Mouse (Mus musculus): Measurements from ENCODE around the gene Tor3a. TPM values are rescaled to one million over a fixed set of nuclear protein-coding genes. Genes with fewer than 3 reads are reported as not detected.
A peak's percentile ranks its signal among the peaks of the same experiment; 100 is the strongest.

Tor3a gene
- polyA plus RNA-seq, 1 experiment from 2014 or later, result 5.2 TPM

- no peaks in the 10 kb centered on the region for H3K27me3 ChIP-seq (replicated peaks; ENCODE audit: control insufficient read depth, insufficient read depth, low read length)
- H3K9me3 ChIP-seq (ENCODE audit: control insufficient read depth, low read length), result no peaks in the 10 kb centered on the region
- H3K4me3 ChIP-seq (ENCODE audit: low read length), result no peak overlapping the region
- H3K4me1 ChIP-seq (ENCODE audit: control insufficient read depth, insufficient read depth, low read depth, low read length), result peaks cover 19% of the 10 kb centered on the region
- H3K9ac ChIP-seq (ENCODE audit: low read depth, low read length), result no peak overlapping the region
- no peaks in the 10 kb centered on the region for H3K36me3 ChIP-seq (ENCODE audit: control insufficient read depth, insufficient read depth, low read length)
- no peak overlapping the region for H3K4me2 ChIP-seq (ENCODE audit: low read length)
- ATAC-seq, result peak; percentile 67
- peak overlapping the region; percentile 51; the same call in 1 of the 2 replicates for H3K27ac ChIP-seq (ENCODE audit: low read depth, low read length)
- WGBS, result 8% methylated on average over 9 of the region's 9 CpGs
Observed at GRCm38 (mm10) chr1:156613855-156614530, 60.2 kb downstream of the Tor3a start.

- Histone ChIP-seq H3K27me3 (replicated peaks; ENCODE audit: control insufficient read depth, insufficient read depth, low read length) (no peaks in the 10 kb centered on the region), H3K36me3 (ENCODE audit: control insufficient read depth, insufficient read depth, low read length) (no peaks in the 10 kb centered on the region), H3K4me3 (ENCODE audit: low read length) (no peak overlapping the region), H3K9ac (ENCODE audit: low read depth, low read length) (no peak overlapping the region), H3K9me3 (ENCODE audit: control insufficient read depth, low read length) (no peaks in the 10 kb centered on the region), H3K4me2 (ENCODE audit: low read length) (no peak overlapping the region), H3K27ac (ENCODE audit: low read depth, low read length) (no peak overlapping the region), H3K4me1 (ENCODE audit: control insufficient read depth, insufficient read depth, low read depth, low read length) (peaks cover 6% of the 10 kb centered on the region)
- WGBS, result 88% methylated on average over 1 of the region's 1 CpGs
- no peak for ATAC-seq
Observed at GRCm38 (mm10) chr1:156610257-156610656, 63.9 kb downstream of the Tor3a start.

GRCm38 (mm10) chr1:156608496-156608895 is 65.7 kb downstream of the Tor3a start:
- Histone ChIP-seq H3K4me2 (ENCODE audit: low read length) (no peak overlapping the region), H3K4me3 (ENCODE audit: low read length) (no peak overlapping the region), H3K4me1 (ENCODE audit: control insufficient read depth, insufficient read depth, low read depth, low read length) (no peaks in the 10 kb centered on the region; the same call in 1 of the 2 replicates), H3K36me3 (ENCODE audit: control insufficient read depth, insufficient read depth, low read length) (no peaks in the 10 kb centered on the region), H3K9ac (ENCODE audit: low read depth, low read length) (no peak overlapping the region), H3K27ac (ENCODE audit: low read depth, low read length) (no peak overlapping the region), H3K27me3 (replicated peaks; ENCODE audit: control insufficient read depth, insufficient read depth, low read length) (no peaks in the 10 kb centered on the region), H3K9me3 (ENCODE audit: control insufficient read depth, low read length) (no peaks in the 10 kb centered on the region)
- ATAC-seq, result no peak
- WGBS, result 82% methylated on average over 2 of the region's 2 CpGs

- Histone ChIP-seq H3K9me3 (ENCODE audit: control insufficient read depth, low read length) (no peaks in the 10 kb centered on the region), H3K27ac (ENCODE audit: low read depth, low read length) (no peak overlapping the region), H3K4me1 (ENCODE audit: control insufficient read depth, insufficient read depth, low read depth, low read length) (no peaks in the 10 kb centered on the region; the same call in 1 of the 2 replicates), H3K9ac (ENCODE audit: low read depth, low read length) (no peak overlapping the region), H3K27me3 (replicated peaks; ENCODE audit: control insufficient read depth, insufficient read depth, low read length) (no peaks in the 10 kb centered on the region), H3K4me2 (ENCODE audit: low read length) (no peak overlapping the region), H3K36me3 (ENCODE audit: control insufficient read depth, insufficient read depth, low read length) (no peaks in the 10 kb centered on the region), H3K4me3 (ENCODE audit: low read length) (no peak overlapping the region)
- ATAC-seq, result no peak
- WGBS, result 90% methylated on average over 2 of the region's 2 CpGs
Observed at GRCm38 (mm10) chr1:156605940-156606339, 68.2 kb downstream of the Tor3a start.

GRCm38 (mm10) chr1:156605094-156605866 is 68.9 kb downstream of the Tor3a start:
- no peaks in the 10 kb centered on the region for H3K27me3 ChIP-seq (replicated peaks; ENCODE audit: control insufficient read depth, insufficient read depth, low read length)
- 79% methylated on average over 12 of the region's 12 CpGs for WGBS
- peak; percentile 44; the same call in 1 of the 2 replicates for ATAC-seq
- H3K4me3 ChIP-seq (ENCODE audit: low read length), result no peak overlapping the region
- no peaks in the 10 kb centered on the region for H3K36me3 ChIP-seq (ENCODE audit: control insufficient read depth, insufficient read depth, low read length)
- H3K4me2 ChIP-seq (ENCODE audit: low read length), result no peak overlapping the region
- no peaks in the 10 kb centered on the region; the same call in 1 of the 2 replicates for H3K4me1 ChIP-seq (ENCODE audit: control insufficient read depth, insufficient read depth, low read depth, low read length)
- H3K9me3 ChIP-seq (ENCODE audit: control insufficient read depth, low read length), result no peaks in the 10 kb centered on the region
- H3K9ac ChIP-seq (ENCODE audit: low read depth, low read length), result no peak overlapping the region
- H3K27ac ChIP-seq (ENCODE audit: low read depth, low read length), result no peak overlapping the region

Other genes starting within 250 kb of the Tor3a start
- gene Soat1, start 200.0 kb downstream of the Tor3a start, polyA plus RNA-seq (2015; fragmentation: Nextera tagmentation; extraction: Ambion mirVana), result 11.3 and 12.6 TPM in 2 replicates
- 0.34 and 0.91 TPM in 2 replicates for gene Gm10031, start 150.3 kb downstream of the Tor3a start, polyA plus RNA-seq (2015; fragmentation: Nextera tagmentation; extraction: Ambion mirVana)
- gene Abl2, start 115.6 kb downstream of the Tor3a start, polyA plus RNA-seq (2015; fragmentation: Nextera tagmentation; extraction: Ambion mirVana), result 5.3 and 6.1 TPM in 2 replicates
- gene Fam20b, start 44.7 kb upstream of the Tor3a start, polyA plus RNA-seq (2015; fragmentation: Nextera tagmentation; extraction: Ambion mirVana), result 23.9 and 32.1 TPM in 2 replicates
- gene Angptl1, start 164.2 kb upstream of the Tor3a start, polyA plus RNA-seq (2015; fragmentation: Nextera tagmentation; extraction: Ambion mirVana), result 1.7 and 3.5 TPM in 2 replicates